Mouse (Mus musculus): ENCODE results near the gene Tns3.

Tns3 gene

GRCm38 (mm10) chr11:8530506-8530905 lies 133.8 kb downstream of the Tns3 start:
- DNase-seq (ENCODE audit: low spot score in 2 of 2) = no peak

- no peak for DNase-seq (ENCODE audit: low spot score in 2 of 2)
Observed at GRCm38 (mm10) chr11:8530036-8530435, 134.3 kb downstream of the Tns3 start.

GRCm38 (mm10) chr11:8525463-8526145 lies 138.7 kb downstream of the Tns3 start:
- DNase-seq (ENCODE audit: low spot score in 2 of 2) = no peak

- peak; percentile 26 to 37 for DNase-seq (ENCODE audit: low spot score in 2 of 2)
Observed at GRCm38 (mm10) chr11:8523344-8524126, 140.8 kb downstream of the Tns3 start.

- no peak for DNase-seq (ENCODE audit: low spot score in 2 of 2)
Observed at GRCm38 (mm10) chr11:8513359-8514253, 150.7 kb downstream of the Tns3 start.

- no peak for DNase-seq (ENCODE audit: low spot score in 2 of 2)
Observed at GRCm38 (mm10) chr11:8510294-8510693, 154.0 kb downstream of the Tns3 start.

GRCm38 (mm10) chr11:8509614-8510013 lies 154.7 kb downstream of the Tns3 start:
- DNase-seq (ENCODE audit: low spot score in 2 of 2) = no peak

- DNase-seq (ENCODE audit: low spot score in 2 of 2) = no peak
Observed at GRCm38 (mm10) chr11:8503735-8504134, 160.6 kb downstream of the Tns3 start.

- DNase-seq (ENCODE audit: low spot score in 2 of 2) = no peak
Observed at GRCm38 (mm10) chr11:8500855-8501254, 163.5 kb downstream of the Tns3 start.

- DNase-seq (ENCODE audit: low spot score in 2 of 2) = no peak
Observed at GRCm38 (mm10) chr11:8497136-8497535, 167.2 kb downstream of the Tns3 start.

GRCm38 (mm10) chr11:8496686-8497085 lies 167.6 kb downstream of the Tns3 start:
- DNase-seq (ENCODE audit: low spot score in 2 of 2) = no peak

GRCm38 (mm10) chr11:8495801-8496200 lies 168.5 kb downstream of the Tns3 start:
- DNase-seq (ENCODE audit: low spot score in 2 of 2) = no peak

- no peak for DNase-seq (ENCODE audit: low spot score in 2 of 2)
Observed at GRCm38 (mm10) chr11:8495036-8495435, 169.3 kb downstream of the Tns3 start.

GRCm38 (mm10) chr11:8493931-8494490 lies 170.3 kb downstream of the Tns3 start:
- DNase-seq (ENCODE audit: low spot score in 2 of 2) = no peak

GRCm38 (mm10) chr11:8492332-8492731 lies 172.0 kb downstream of the Tns3 start:
- no peak for DNase-seq (ENCODE audit: low spot score in 2 of 2)

- DNase-seq (ENCODE audit: low spot score in 2 of 2) = no peak
Observed at GRCm38 (mm10) chr11:8488248-8488647, 176.1 kb downstream of the Tns3 start.

GRCm38 (mm10) chr11:8486552-8486951 lies 177.8 kb downstream of the Tns3 start:
- DNase-seq (ENCODE audit: low spot score in 2 of 2) = no peak

GRCm38 (mm10) chr11:8484538-8484937 lies 179.8 kb downstream of the Tns3 start:
- DNase-seq (ENCODE audit: low spot score in 2 of 2) = no peak

GRCm38 (mm10) chr11:8482721-8483120 lies 181.6 kb downstream of the Tns3 start:
- no peak for DNase-seq (ENCODE audit: low spot score in 2 of 2)

- DNase-seq (ENCODE audit: low spot score in 2 of 2) = no peak
Observed at GRCm38 (mm10) chr11:8481962-8482361, 182.4 kb downstream of the Tns3 start.

- no peak for DNase-seq (ENCODE audit: low spot score in 2 of 2)
Observed at GRCm38 (mm10) chr11:8481529-8481928, 182.8 kb downstream of the Tns3 start.

- no peak for DNase-seq (ENCODE audit: low spot score in 2 of 2)
Observed at GRCm38 (mm10) chr11:8479858-8480257, 184.5 kb downstream of the Tns3 start.
